Mouse (Mus musculus) myocyte (in vitro differentiated cells): ENCODE measurements at regions not wholly inside any gene's neighbourhood (a gene's known extent, or its start where the extent isn't known, plus 50 kb on each side); places are given as distances from the start of the nearest gene placed in this dataset.

Experiments used
- E2F4 ChIP-seq: IDR thresholded peaks from one replicate; pipeline ENCODE4 v1.6.1; 2011; ENCODE audit warnings: mild to moderate bottlenecking, control low read depth, moderate library complexity; ENCODE audit not compliant: insufficient read depth
- MAX ChIP-seq: IDR thresholded peaks from one replicate; pipeline ENCODE4 v1.6.1; 2011; ENCODE audit warnings: low read depth, mild to moderate bottlenecking, control low read depth
- MYOG ChIP-seq, 3 experiments: IDR thresholded peaks; one replicate each; pipeline ENCODE4 v1.6.1; 2011; ENCODE audit warnings: control low read depth in 2 of 3, low read depth in 2 of 3, mild to moderate bottlenecking in 2 of 3; ENCODE audit not compliant: insufficient read length in 2 of 3, control insufficient read depth in 1 of 3, insufficient read depth in 1 of 3
- POLR2A ChIP-seq: IDR thresholded peaks from one replicate; pipeline ENCODE4 v1.6.1; 2011; ENCODE audit warnings: low read depth, mild to moderate bottlenecking, control low read depth, moderate library complexity; ENCODE audit not compliant: insufficient read length
- POLR2AphosphoS2 ChIP-seq: IDR thresholded peaks from one replicate; pipeline ENCODE4 v1.6.1; 2011; ENCODE audit warnings: low read depth, control low read depth; ENCODE audit not compliant: insufficient read length
- SRF ChIP-seq: IDR thresholded peaks from one replicate; pipeline ENCODE4 v1.6.1; 2011; ENCODE audit warnings: low read depth; ENCODE audit not compliant: control insufficient read depth, insufficient read length
- TCF12 ChIP-seq: IDR thresholded peaks from one replicate; pipeline ENCODE4 v1.6.1; 2011; ENCODE audit warnings: mild to moderate bottlenecking, control low read depth; ENCODE audit not compliant: poor library complexity, insufficient read depth, severe bottlenecking
- TCF3 ChIP-seq: IDR thresholded peaks from one replicate; pipeline ENCODE4 v1.6.1; 2011; ENCODE audit warnings: low read depth, control low read depth; ENCODE audit not compliant: insufficient read length
- USF1 ChIP-seq: IDR thresholded peaks from one replicate; pipeline ENCODE4 v1.6.1; 2011; ENCODE audit warnings: low read depth, mild to moderate bottlenecking, control low read depth, moderate library complexity

DNA sequence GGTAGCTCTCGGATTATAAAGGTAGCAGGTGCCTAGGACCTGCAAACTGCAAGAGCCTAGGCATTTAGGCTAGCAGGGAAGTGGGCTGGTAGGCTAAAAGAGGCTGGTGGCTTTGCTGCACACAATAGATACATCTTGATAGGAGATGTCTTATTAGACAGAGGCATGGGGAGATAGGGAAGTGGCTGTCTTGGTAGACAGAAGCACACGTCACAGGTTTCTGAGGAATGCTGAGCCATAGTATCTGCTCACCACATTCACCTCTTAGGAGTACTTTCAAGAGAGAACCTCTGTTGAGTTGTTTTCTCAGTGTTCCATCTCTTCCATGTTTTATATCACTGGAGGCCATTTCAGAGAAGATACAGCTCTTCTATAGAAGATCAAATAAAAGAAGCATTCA is 89.8 kb upstream of the Fggy start:
- no peak for TF ChIP-seq MYOG (IDR thresholded peaks at IDR 0.05; ENCODE audit: control insufficient read depth in 1 of 3, insufficient read depth in 1 of 3, insufficient read length in 2 of 3, low read depth in 2 of 3)
- no peak for TF ChIP-seq MAX
- no peak for TF ChIP-seq TCF3
- TF ChIP-seq POLR2AphosphoS2 = no peak
- TF ChIP-seq TCF12 = no peak
- TF ChIP-seq USF1 = no peak
- no peak for TF ChIP-seq POLR2A
- TF ChIP-seq E2F4 = no peak
- TF ChIP-seq SRF = no peak
